Comparison of ENCODE assay signal across 11 mouse cellular contexts in the genomic region with DNA sequence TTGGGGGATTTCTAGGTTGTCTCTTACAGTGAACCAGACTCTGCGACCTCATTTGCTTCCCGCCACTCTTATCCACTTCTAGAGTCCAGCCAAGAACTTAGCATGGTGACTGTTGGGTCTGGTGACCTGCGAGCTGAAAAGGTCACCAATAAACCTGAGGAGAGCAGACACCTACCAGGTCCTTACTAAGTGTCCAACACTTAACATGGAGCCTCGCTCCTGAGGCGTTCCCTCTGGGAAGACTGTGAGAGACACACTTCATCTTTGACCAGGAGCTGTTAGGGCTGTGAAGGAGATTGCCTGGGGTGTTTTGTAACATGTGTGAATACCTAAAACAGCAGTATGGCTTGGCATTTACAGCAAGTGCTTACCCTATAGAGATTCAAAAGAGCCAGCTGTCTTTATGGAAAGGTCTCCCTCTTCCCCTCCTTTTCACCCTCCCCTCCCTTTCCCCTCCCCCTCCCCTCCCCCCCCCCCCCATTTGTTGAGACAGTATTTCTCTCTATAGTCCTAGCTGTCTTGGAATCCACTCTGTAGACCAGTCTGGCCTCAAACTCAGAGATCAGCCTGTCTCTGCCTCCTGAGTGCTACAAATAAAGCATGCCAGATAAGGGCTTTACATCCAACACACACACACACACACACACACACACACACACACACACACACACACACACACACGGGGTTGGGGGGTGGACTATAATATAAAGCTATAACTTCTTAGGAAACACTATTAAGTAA. TPM values are rescaled to one million over a fixed set of nuclear protein-coding genes. Genes with fewer than 3 reads are reported as not detected.
A peak's percentile ranks its signal among the peaks of the same experiment; 100 is the strongest.
DNase-seq lines count a peak whose midpoint lies in the region; ATAC-seq and TF ChIP-seq lines count a peak whose summit lies in the region.
"Had no signal": no experiment of that assay in that cellular context is flagged by ENCODE, and none has a peak within 500 bp of the region (broad histone marks: within the 10 kb centered on the region; RNA-seq: fewer than 3 reads in every experiment).

No protein-coding gene starts in this region.

- no peak for DNase-seq in hindbrain, embryonic 11.5 days (ENCODE audit: low spot score)
- no peak for DNase-seq in hindbrain, embryonic 10.5 days (ENCODE audit: low spot score)
- DNase-seq in neural tube, embryonic 10.5 days (ENCODE audit: extremely low spot score, low spot score) = no peak
- no peak for DNase-seq in hindbrain, postnatal 0 days (ENCODE audit: low spot score)
- DNase-seq in adrenal gland, postnatal 25 days = no peak
- no peak for DNase-seq in layer of hippocampus, postnatal 14 days (ENCODE audit: low spot score in 2 of 2)
- DNase-seq: right cerebral cortex, postnatal 14 days had no signal

- H3K36me3 ChIP-seq in hindbrain, embryonic 11.5 days (ENCODE audit: control insufficient read depth, insufficient read depth, low read length) = no peaks in the 10 kb centered on the region
- H3K36me3 ChIP-seq in hindbrain, embryonic 10.5 days = no peaks in the 10 kb centered on the region
- H3K36me3 ChIP-seq in neural tube, embryonic 13.5 days = no peaks in the 10 kb centered on the region
- H3K36me3 ChIP-seq in hindbrain, postnatal 0 days (ENCODE audit: insufficient read depth, low read length) = no peaks in the 10 kb centered on the region
- H3K36me3 ChIP-seq: embryonic facial prominence, embryonic 13.5 days had no signal

- no peak for TF ChIP-seq CTCF in hindbrain, postnatal 0 days (IDR thresholded peaks at IDR 0.05; ENCODE audit: low read depth)

- ATAC-seq in hindbrain, embryonic 11.5 days (ENCODE audit: low FRiP score) = 0 out of 2 replicates have a peak, but pooled peaks have one; percentile 26
- ATAC-seq in neural tube, embryonic 13.5 days (ENCODE audit: low read depth) = peak; percentile 55
- ATAC-seq in hindbrain, postnatal 0 days = peak; percentile 16; the same call in 1 of the 2 replicates

- no peak overlapping the region for H3K4me3 ChIP-seq in hindbrain, embryonic 11.5 days (ENCODE audit: low read depth, low read length)
- H3K4me3 ChIP-seq in hindbrain, embryonic 10.5 days = no peak overlapping the region
- no peak overlapping the region for H3K4me3 ChIP-seq in neural tube, embryonic 13.5 days
- H3K4me3 ChIP-seq in hindbrain, postnatal 0 days (ENCODE audit: low read length) = no peak overlapping the region
- H3K4me3 ChIP-seq: embryonic facial prominence, embryonic 13.5 days; layer of hippocampus, adult 2 months had no signal

- H3K27ac ChIP-seq in hindbrain, embryonic 11.5 days (ENCODE audit: low read depth, low read length) = no peak overlapping the region
- H3K27ac ChIP-seq in hindbrain, embryonic 10.5 days = no peak overlapping the region
- H3K27ac ChIP-seq in neural tube, embryonic 13.5 days (replicated peaks) = no peak overlapping the region
- H3K27ac ChIP-seq in hindbrain, postnatal 0 days = no peak overlapping the region
- H3K27ac ChIP-seq: layer of hippocampus, adult 2 months had no signal

- H3K4me2 ChIP-seq in hindbrain, embryonic 11.5 days (replicated peaks; ENCODE audit: low read depth, low read length) = no peak overlapping the region
- H3K4me2 ChIP-seq in neural tube, embryonic 13.5 days = no peak overlapping the region
- no peak overlapping the region for H3K4me2 ChIP-seq in hindbrain, postnatal 0 days (ENCODE audit: low read depth, low read length)

- WGBS in hindbrain, embryonic 11.5 days = 85% methylated on average over 6 of the region's 6 CpGs
- WGBS in hindbrain, embryonic 10.5 days = 80% methylated on average over 6 of the region's 6 CpGs
- WGBS in neural tube, embryonic 13.5 days = 78% methylated on average over 6 of the region's 6 CpGs
- WGBS in hindbrain, postnatal 0 days = 85% methylated on average over 6 of the region's 6 CpGs

- H3K9me3 ChIP-seq in hindbrain, embryonic 11.5 days (ENCODE audit: control insufficient read depth, low read length) = no peaks in the 10 kb centered on the region
- H3K9me3 ChIP-seq in hindbrain, embryonic 10.5 days = no peaks in the 10 kb centered on the region
- H3K9me3 ChIP-seq in neural tube, embryonic 13.5 days = no peaks in the 10 kb centered on the region
- no peaks in the 10 kb centered on the region for H3K9me3 ChIP-seq in hindbrain, postnatal 0 days (ENCODE audit: low read length)
- H3K9me3 ChIP-seq: embryonic facial prominence, embryonic 13.5 days had no signal

- no peak overlapping the region for H3K9ac ChIP-seq in hindbrain, embryonic 11.5 days (ENCODE audit: low read depth, low read length)
- no peak overlapping the region for H3K9ac ChIP-seq in neural tube, embryonic 13.5 days
- H3K9ac ChIP-seq in hindbrain, postnatal 0 days (replicated peaks; ENCODE audit: low read length) = no peak overlapping the region

- no peaks in the 10 kb centered on the region for H3K4me1 ChIP-seq in hindbrain, embryonic 11.5 days (replicated peaks; ENCODE audit: control insufficient read depth, insufficient read depth, low read length)
- peaks cover 5% of the 10 kb centered on the region for H3K4me1 ChIP-seq in hindbrain, embryonic 10.5 days (replicated peaks)
- peaks cover 12% of the 10 kb centered on the region for H3K4me1 ChIP-seq in neural tube, embryonic 13.5 days (replicated peaks)
- H3K4me1 ChIP-seq in hindbrain, postnatal 0 days (ENCODE audit: insufficient read depth, low read length) = no peaks in the 10 kb centered on the region

- no peaks in the 10 kb centered on the region for H3K27me3 ChIP-seq in hindbrain, embryonic 11.5 days (ENCODE audit: control insufficient read depth, insufficient read depth, low read length)
- peaks cover 10% of the 10 kb centered on the region for H3K27me3 ChIP-seq in hindbrain, embryonic 10.5 days (ENCODE audit: insufficient read depth, poor library complexity, severe bottlenecking)
- no peaks in the 10 kb centered on the region for H3K27me3 ChIP-seq in neural tube, embryonic 13.5 days
- H3K27me3 ChIP-seq in hindbrain, postnatal 0 days (ENCODE audit: insufficient read depth, low read length) = no peaks in the 10 kb centered on the region
- H3K27me3 ChIP-seq: embryonic facial prominence, embryonic 13.5 days; Patski had no signal

RNA-seq across cellular contexts. Expression of a gene that starts 7.3 kb away (rescaled TPM):
- 104 and 109 TPM in 2 replicates for polyA plus RNA-seq in hindbrain, embryonic 11.5 days (2014; fragmentation: Nextera tagmentation; extraction: Ambion mirVana)
- polyA plus RNA-seq in hindbrain, embryonic 10.5 days (2016; fragmentation: Nextera tagmentation; extraction: Ambion mirVana) = 65.9 and 87.0 TPM in 2 replicates
- polyA plus RNA-seq in neural tube, embryonic 13.5 days (2015; fragmentation: Nextera tagmentation; extraction: Ambion mirVana) = 126 and 142 TPM in 2 replicates
- total RNA-seq in hindbrain, postnatal 0 days (2014; rRNA removed) = 217 and 236 TPM in 2 replicates
- polyA plus RNA-seq in hindbrain, postnatal 0 days (2015; fragmentation: Nextera tagmentation; extraction: Ambion mirVana) = 116 and 130 TPM in 2 replicates
- total RNA-seq in adrenal gland, postnatal 25 days (2021) = 71.7 and 83.1 TPM in 2 replicates
- 100 to 1,000 TPM; 329 to 334 TPM for total RNA-seq in layer of hippocampus, postnatal 14 days (2021)
